Mouse (Mus musculus): ENCODE data around the gene Slu7. TPM values are rescaled to one million over a fixed set of nuclear protein-coding genes. Genes with fewer than 3 reads are reported as not detected.

The Slu7 gene
- 59.6 and 61.8 TPM in 2 replicates for polyA plus RNA-seq (2015; fragmentation: Nextera tagmentation; extraction: Ambion mirVana)

- Histone ChIP-seq H3K27me3 (no peaks in the 10 kb centered on the region), H3K9ac (peak within 1 kb of the TSS; percentile 71), H3K4me3 (replicated peaks) (peak within 1 kb of the TSS; percentile 95), H3K4me1 (peaks cover 9% of the 10 kb centered on the region), H3K27ac (peak within 1 kb of the TSS; percentile 62), H3K4me2 (peak within 1 kb of the TSS; percentile 68), H3K36me3 (peaks cover 15% of the 10 kb centered on the region), H3K9me3 (replicated peaks) (no peaks in the 10 kb centered on the region; the same call in 1 of the 2 replicates)
- 6% methylated on average over 37 of the region's 38 CpGs for WGBS
- ATAC-seq (replicated peaks; ENCODE audit: low FRiP score), result peak; percentile 91
Measured at GRCm38 (mm10) chr11:43433254-43434023, at the start of gene Slu7. Gene Slu7 (plus strand): TSS chr11:43433744.

- Histone ChIP-seq H3K4me2 (peak overlapping the region; percentile 68), H3K36me3 (no peaks in the 10 kb centered on the region), H3K27ac (peak overlapping the region; percentile 79), H3K4me3 (replicated peaks) (peak overlapping the region; percentile 35), H3K27me3 (peaks cover 6% of the 10 kb centered on the region; the same call in 1 of the 2 replicates), H3K9me3 (replicated peaks) (no peaks in the 10 kb centered on the region), H3K9ac (peak overlapping the region; percentile 35; the same call in 1 of the 2 replicates), H3K4me1 (peaks cover 13% of the 10 kb centered on the region)
- WGBS, result under 1% methylated on average over 18 of the region's 18 CpGs
- peak; percentile 91 for ATAC-seq (replicated peaks; ENCODE audit: low FRiP score)
Measured at GRCm38 (mm10) chr11:43385055-43385649, 48.4 kb upstream of the Slu7 start.

- H3K9me3 ChIP-seq (replicated peaks), result no peaks in the 10 kb centered on the region
- under 1% methylated on average over 8 of the region's 8 CpGs for WGBS
- H3K4me1 ChIP-seq, result peaks cover 13% of the 10 kb centered on the region
- 0 out of 2 replicates have a peak, but pooled peaks have one; percentile 46 for ATAC-seq (replicated peaks; ENCODE audit: low FRiP score)
- H3K27me3 ChIP-seq, result peaks cover 6% of the 10 kb centered on the region; the same call in 1 of the 2 replicates
- peak overlapping the region; percentile 79 for H3K27ac ChIP-seq
- H3K4me2 ChIP-seq, result peak overlapping the region; percentile 68
- H3K4me3 ChIP-seq (replicated peaks), result peak overlapping the region; percentile 35
- no peaks in the 10 kb centered on the region for H3K36me3 ChIP-seq
- H3K9ac ChIP-seq, result peak overlapping the region; percentile 35; the same call in 1 of the 2 replicates
Measured at GRCm38 (mm10) chr11:43385716-43386115, 47.8 kb upstream of the Slu7 start.

- Histone ChIP-seq H3K36me3 (no peaks in the 10 kb centered on the region), H3K4me1 (peaks cover 13% of the 10 kb centered on the region), H3K9me3 (replicated peaks) (no peaks in the 10 kb centered on the region), H3K9ac (no peak overlapping the region), H3K27ac (no peak overlapping the region), H3K4me3 (replicated peaks) (no peak overlapping the region), H3K4me2 (no peak overlapping the region), H3K27me3 (peaks cover 6% of the 10 kb centered on the region; the same call in 1 of the 2 replicates)
- no peak for ATAC-seq (replicated peaks; ENCODE audit: low FRiP score)
- WGBS, result 87% methylated on average over 14 of the region's 14 CpGs
Measured at GRCm38 (mm10) chr11:43387004-43387880, 46.3 kb upstream of the Slu7 start.

- no peak for ATAC-seq (replicated peaks; ENCODE audit: low FRiP score)
Measured at GRCm38 (mm10) chr11:43388122-43389097, 45.1 kb upstream of the Slu7 start.

GRCm38 (mm10) chr11:43389118-43389517, 44.4 kb upstream of the Slu7 start:
- Histone ChIP-seq H3K27me3 (peaks cover 6% of the 10 kb centered on the region; the same call in 1 of the 2 replicates), H3K4me1 (peaks cover 13% of the 10 kb centered on the region), H3K9ac (no peak overlapping the region), H3K4me2 (no peak overlapping the region), H3K27ac (no peak overlapping the region), H3K36me3 (no peaks in the 10 kb centered on the region), H3K4me3 (replicated peaks) (no peak overlapping the region), H3K9me3 (replicated peaks) (no peaks in the 10 kb centered on the region)
- ATAC-seq (replicated peaks; ENCODE audit: low FRiP score), result no peak
- WGBS, result 86% methylated on average over 7 of the region's 7 CpGs

More at GRCm38 (mm10) chr11:43388122-43389097, 45.1 kb upstream of the Slu7 start:
- Histone ChIP-seq H3K9me3 (replicated peaks) (no peaks in the 10 kb centered on the region), H3K4me2 (no peak overlapping the region), H3K27me3 (peaks cover 6% of the 10 kb centered on the region; the same call in 1 of the 2 replicates), H3K4me3 (replicated peaks) (no peak overlapping the region), H3K9ac (no peak overlapping the region), H3K27ac (no peak overlapping the region), H3K4me1 (peaks cover 13% of the 10 kb centered on the region), H3K36me3 (no peaks in the 10 kb centered on the region)
- whole genome bisulfite sequencing, result 83% methylated on average over 21 of the region's 21 CpGs

GRCm38 (mm10) chr11:43392757-43393156, 40.8 kb upstream of the Slu7 start:
- Histone ChIP-seq H3K27me3 (no peaks in the 10 kb centered on the region), H3K9me3 (replicated peaks) (no peaks in the 10 kb centered on the region), H3K4me1 (peaks cover 10% of the 10 kb centered on the region; the same call in 1 of the 2 replicates), H3K9ac (no peak overlapping the region), H3K36me3 (no peaks in the 10 kb centered on the region), H3K4me2 (no peak overlapping the region), H3K4me3 (replicated peaks) (no peak overlapping the region), H3K27ac (no peak overlapping the region)
- ATAC-seq (replicated peaks; ENCODE audit: low FRiP score), result no peak
- WGBS, result 49% methylated on average over 2 of the region's 2 CpGs

GRCm38 (mm10) chr11:43393325-43393724, 40.2 kb upstream of the Slu7 start:
- no peaks in the 10 kb centered on the region for H3K9me3 ChIP-seq (replicated peaks)
- no peak overlapping the region for H3K9ac ChIP-seq
- no peaks in the 10 kb centered on the region for H3K27me3 ChIP-seq
- no peaks in the 10 kb centered on the region for H3K36me3 ChIP-seq
- 93% methylated on average over 4 of the region's 4 CpGs for WGBS
- H3K27ac ChIP-seq, result no peak overlapping the region
- H3K4me2 ChIP-seq, result no peak overlapping the region
- H3K4me3 ChIP-seq (replicated peaks), result no peak overlapping the region
- no peak for ATAC-seq (replicated peaks; ENCODE audit: low FRiP score)
- H3K4me1 ChIP-seq, result peaks cover 10% of the 10 kb centered on the region; the same call in 1 of the 2 replicates

GRCm38 (mm10) chr11:43395073-43395948, 38.2 kb upstream of the Slu7 start:
- 51% methylated on average over 14 of the region's 14 CpGs for WGBS
- no peaks in the 10 kb centered on the region for H3K36me3 ChIP-seq
- ATAC-seq (replicated peaks; ENCODE audit: low FRiP score), result peak; percentile 75
- no peak overlapping the region for H3K4me2 ChIP-seq
- no peak overlapping the region for H3K4me3 ChIP-seq (replicated peaks)
- peaks cover 10% of the 10 kb centered on the region; the same call in 1 of the 2 replicates for H3K4me1 ChIP-seq
- H3K9me3 ChIP-seq (replicated peaks), result no peaks in the 10 kb centered on the region
- H3K27ac ChIP-seq, result no peak overlapping the region
- H3K9ac ChIP-seq, result no peak overlapping the region
- H3K27me3 ChIP-seq, result no peaks in the 10 kb centered on the region

GRCm38 (mm10) chr11:43396246-43396645, 37.3 kb upstream of the Slu7 start:
- Histone ChIP-seq H3K36me3 (no peaks in the 10 kb centered on the region), H3K4me2 (no peak overlapping the region), H3K9me3 (replicated peaks) (no peaks in the 10 kb centered on the region), H3K27me3 (no peaks in the 10 kb centered on the region), H3K4me1 (peaks cover 10% of the 10 kb centered on the region; the same call in 1 of the 2 replicates), H3K4me3 (replicated peaks) (no peak overlapping the region), H3K27ac (no peak overlapping the region), H3K9ac (no peak overlapping the region)
- 93% methylated on average over 4 of the region's 4 CpGs for WGBS
- no peak for ATAC-seq (replicated peaks; ENCODE audit: low FRiP score)
